Mouse (Mus musculus) neural tube, embryonic 15.5 days (tissue): ENCODE data around the gene Frem1. TPM values are rescaled to one million over a fixed set of nuclear protein-coding genes. Genes with fewer than 3 reads are reported as not detected.

Experiments
- ATAC-seq: fragments of 200-750 bp; cut with Nextera tagmentation; 2 replicates; pipeline ENCODE4 v1.8.0; 2017; ENCODE audit warnings: mild to moderate bottlenecking, moderate TSS enrichment, moderate library complexity; ENCODE audit not compliant: low FRiP score
- H3K27ac ChIP-seq: fragments of 300-500 bp; sonication (generic); replicated peaks from 2 replicates; pipeline ENCODE4 v1.5.1; 2015; ENCODE audit warnings: mild to moderate bottlenecking, inconsistent platforms
- H3K27me3 ChIP-seq: fragments of 300-500 bp; sonication (generic); replicated peaks from 2 replicates; pipeline ENCODE4 v1.6.1; 2015; ENCODE audit warnings: inconsistent platforms
- H3K36me3 ChIP-seq: fragments of 300-500 bp; sonication (generic); 2 replicates; pipeline ENCODE4 v1.6.1; 2015; ENCODE audit warnings: inconsistent platforms
- H3K4me1 ChIP-seq: fragments of 300-500 bp; sonication (generic); 2 replicates; pipeline ENCODE4 v1.6.1; 2015; ENCODE audit warnings: inconsistent platforms
- H3K4me2 ChIP-seq: fragments of 300-500 bp; sonication (generic); 2 replicates; pipeline ENCODE4 v1.6.1; 2015; ENCODE audit warnings: inconsistent platforms, mild to moderate bottlenecking, moderate library complexity
- H3K4me3 ChIP-seq: fragments of 300-500 bp; sonication (generic); replicated peaks from 2 replicates; pipeline ENCODE4 v1.5.1; 2015; ENCODE audit warnings: mild to moderate bottlenecking, inconsistent platforms
- H3K9ac ChIP-seq: fragments of 300-500 bp; sonication (generic); replicated peaks from 2 replicates; pipeline ENCODE4 v1.6.1; 2015; ENCODE audit warnings: mild to moderate bottlenecking, inconsistent platforms
- H3K9me3 ChIP-seq: fragments of 300-500 bp; sonication (generic); replicated peaks from 2 replicates; pipeline ENCODE4 v1.6.1; 2016; ENCODE audit warnings: inconsistent platforms
- WGBS: fragments of 180-500 bp; shearing (Covaris S2); methylation state at CpG from one replicate; pipeline ENCODE4 v1.1.7; 2015; ENCODE audit warnings: mixed read lengths; 5-methylcytosine and 5-hydroxymethylcytosine counted together
- polyA plus RNA-seq: library from polyadenylated mRNA; unstranded; fragments of >200 nt; fragmentation: Nextera tagmentation; extraction: Ambion mirVana; gene quantifications from 2 replicates; pipeline ENCODE4 v1.2.1, GENCODE M21; 2015

Gene Frem1
- polyA plus RNA-seq = 1.4 and 2.2 TPM in 2 replicates

DNA sequence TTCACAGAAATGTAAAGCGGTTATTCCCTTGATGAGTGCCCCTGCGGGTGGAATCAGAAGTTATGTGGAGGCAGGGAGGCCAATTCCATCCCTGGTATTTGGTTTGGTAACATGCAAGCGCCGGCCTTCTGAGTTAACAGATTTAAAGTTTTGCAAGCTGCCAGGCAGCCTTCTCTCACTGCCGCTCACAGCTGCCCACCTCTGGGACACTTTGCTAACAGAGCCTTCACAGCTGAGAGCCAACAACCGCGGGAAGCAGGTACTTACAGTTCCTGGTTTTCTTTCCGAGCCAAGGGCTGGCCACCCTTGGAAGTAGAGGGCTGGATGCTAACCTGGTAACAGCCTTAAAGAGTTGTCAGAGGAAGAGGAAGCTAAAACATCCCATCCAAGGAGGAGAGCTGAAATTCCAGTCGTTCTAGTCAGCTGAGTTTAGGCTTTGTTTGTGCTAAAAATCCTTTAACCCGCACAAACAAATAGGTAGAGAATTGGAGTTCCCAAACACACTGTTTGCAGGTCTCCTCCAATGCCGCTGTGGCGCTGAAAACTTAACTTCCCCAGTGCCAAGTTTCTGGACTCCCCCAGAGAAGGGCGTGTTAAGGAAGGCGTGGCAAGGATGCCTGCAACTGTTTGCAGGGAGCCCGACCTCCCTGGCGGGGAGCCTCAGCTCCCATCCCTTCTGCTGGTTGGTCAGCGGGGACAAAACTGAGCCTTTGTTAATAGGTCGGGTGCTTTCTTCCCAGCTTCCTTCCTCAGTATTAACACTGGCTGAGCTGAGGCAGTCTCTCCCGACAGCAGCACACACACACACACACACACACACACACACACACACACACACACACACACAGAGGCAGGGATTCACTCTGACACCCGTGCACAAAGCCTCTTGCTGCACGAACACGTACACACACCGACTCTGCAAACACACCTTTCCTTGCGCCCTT is at the start of gene Frem1:
Frem1 (minus strand) TSS at position 706 of the 944 bp plus-strand sequence.
- Histone ChIP-seq H3K4me3 (peak within 1 kb of the TSS; percentile 33), H3K27me3 (peaks cover 16% of the 10 kb centered on the region; the same call in 1 of the 2 replicates), H3K36me3 (no peaks in the 10 kb centered on the region), H3K9ac (peak within 1 kb of the TSS; percentile 23; the same call in 1 of the 2 replicates), H3K4me2 (peak within 1 kb of the TSS; percentile 55), H3K4me1 (peaks cover 18% of the 10 kb centered on the region), H3K27ac (peak within 1 kb of the TSS; percentile 24), H3K9me3 (no peaks in the 10 kb centered on the region)
- ATAC-seq = peak; percentile 62
- 3% methylated on average over 24 of the region's 24 CpGs for WGBS

DNA sequence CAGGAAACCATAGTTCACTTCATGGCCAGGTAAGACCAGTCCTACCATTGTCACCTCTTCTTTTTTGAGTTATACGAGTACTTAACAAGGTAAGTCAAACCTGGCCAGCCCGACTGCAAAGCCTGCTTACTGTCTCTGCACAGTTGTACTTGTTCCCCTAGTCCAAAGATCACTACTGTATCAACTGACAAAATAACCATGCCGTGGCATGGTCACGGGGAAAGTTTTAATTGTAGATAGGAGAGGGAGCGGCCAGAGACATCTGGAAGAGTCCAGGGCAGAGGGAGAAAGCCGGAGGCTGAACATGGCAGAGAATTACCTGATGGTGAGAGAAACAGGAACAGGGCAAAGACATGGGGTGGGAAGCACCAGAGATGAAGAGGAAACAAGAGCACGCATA is 46.9 kb upstream of the Frem1 start:
- no peaks in the 10 kb centered on the region for H3K36me3 ChIP-seq
- no peaks in the 10 kb centered on the region for H3K9me3 ChIP-seq
- H3K27ac ChIP-seq = no peak overlapping the region
- no peaks in the 10 kb centered on the region for H3K27me3 ChIP-seq
- no peak for ATAC-seq
- no peak overlapping the region for H3K4me3 ChIP-seq
- H3K9ac ChIP-seq = no peak overlapping the region
- no peaks in the 10 kb centered on the region for H3K4me1 ChIP-seq
- no peak overlapping the region for H3K4me2 ChIP-seq
- WGBS = 89% methylated on average over 7 of the region's 7 CpGs

DNA sequence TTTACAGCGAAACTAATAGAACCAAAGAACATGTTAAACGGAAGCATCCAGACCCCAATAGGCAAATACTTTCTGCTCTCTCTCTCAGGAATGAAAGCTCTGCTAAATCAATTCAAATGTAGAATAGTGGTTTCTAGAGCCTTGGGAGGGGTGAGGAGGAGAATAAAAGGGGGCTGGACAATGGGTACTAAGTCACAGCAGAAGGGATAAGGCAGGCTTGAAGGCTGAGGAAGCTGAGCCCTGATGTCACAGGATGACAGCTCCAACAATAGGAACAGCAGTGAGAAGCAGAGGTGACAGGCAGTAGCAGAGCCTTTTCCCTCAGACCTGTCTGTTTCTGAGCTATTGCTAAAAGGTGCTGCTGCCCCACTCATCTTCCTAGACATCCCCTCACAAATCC is 41.8 kb upstream of the Frem1 start:
- H3K9ac ChIP-seq = no peak overlapping the region
- WGBS = 46% methylated on average over 2 of the region's 2 CpGs

DNA sequence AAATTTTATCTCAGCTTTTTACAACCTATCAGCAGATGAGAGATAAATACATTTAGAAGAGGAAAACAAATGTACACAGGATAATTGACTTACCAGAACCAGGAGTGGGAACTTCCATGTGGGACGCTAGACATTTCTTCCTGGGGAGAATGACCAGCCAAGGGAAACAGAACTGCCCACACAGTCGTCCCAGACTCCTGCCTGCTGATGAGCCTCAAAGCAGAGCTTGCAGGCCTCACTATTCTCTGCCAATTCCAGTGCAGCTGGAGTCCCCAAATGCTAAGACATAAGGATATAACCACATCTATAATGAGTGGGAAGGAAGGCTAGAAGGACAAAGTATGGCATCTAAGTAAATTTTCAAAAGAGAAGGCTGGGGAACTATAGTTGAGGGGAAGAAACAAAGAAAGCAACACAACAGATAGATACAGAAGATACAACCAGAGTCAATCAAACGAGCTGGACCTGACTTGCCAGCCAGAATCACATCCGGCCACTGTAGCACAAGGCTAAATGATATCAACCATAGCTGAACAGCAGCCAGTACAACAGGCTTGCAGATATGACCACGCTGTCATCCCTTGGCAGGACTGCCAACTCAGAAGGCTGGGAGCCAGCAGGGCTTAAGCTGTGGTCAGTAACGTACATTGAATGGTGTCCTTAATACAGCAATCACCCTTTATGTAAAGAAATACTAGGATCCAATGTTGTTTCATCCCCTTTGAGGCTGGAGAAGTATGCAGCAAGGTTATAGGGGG is 38.7 kb upstream of the Frem1 start:
- Histone ChIP-seq H3K4me3 (no peak overlapping the region), H3K27ac (no peak overlapping the region), H3K4me2 (no peak overlapping the region), H3K27me3 (no peaks in the 10 kb centered on the region), H3K4me1 (no peaks in the 10 kb centered on the region), H3K9ac (no peak overlapping the region), H3K9me3 (no peaks in the 10 kb centered on the region), H3K36me3 (no peaks in the 10 kb centered on the region)
- ATAC-seq = no peak
- WGBS = 74% methylated on average over 6 of the region's 6 CpGs

More for the DNA sequence above, 41.8 kb upstream of the Frem1 start:
- no peak overlapping the region for H3K27ac ChIP-seq
- ATAC-seq = no peak
- H3K4me2 ChIP-seq = no peak overlapping the region
- no peaks in the 10 kb centered on the region for H3K9me3 ChIP-seq
- H3K36me3 ChIP-seq = no peaks in the 10 kb centered on the region
- H3K4me1 ChIP-seq = no peaks in the 10 kb centered on the region
- H3K4me3 ChIP-seq = no peak overlapping the region
- no peaks in the 10 kb centered on the region for H3K27me3 ChIP-seq

DNA sequence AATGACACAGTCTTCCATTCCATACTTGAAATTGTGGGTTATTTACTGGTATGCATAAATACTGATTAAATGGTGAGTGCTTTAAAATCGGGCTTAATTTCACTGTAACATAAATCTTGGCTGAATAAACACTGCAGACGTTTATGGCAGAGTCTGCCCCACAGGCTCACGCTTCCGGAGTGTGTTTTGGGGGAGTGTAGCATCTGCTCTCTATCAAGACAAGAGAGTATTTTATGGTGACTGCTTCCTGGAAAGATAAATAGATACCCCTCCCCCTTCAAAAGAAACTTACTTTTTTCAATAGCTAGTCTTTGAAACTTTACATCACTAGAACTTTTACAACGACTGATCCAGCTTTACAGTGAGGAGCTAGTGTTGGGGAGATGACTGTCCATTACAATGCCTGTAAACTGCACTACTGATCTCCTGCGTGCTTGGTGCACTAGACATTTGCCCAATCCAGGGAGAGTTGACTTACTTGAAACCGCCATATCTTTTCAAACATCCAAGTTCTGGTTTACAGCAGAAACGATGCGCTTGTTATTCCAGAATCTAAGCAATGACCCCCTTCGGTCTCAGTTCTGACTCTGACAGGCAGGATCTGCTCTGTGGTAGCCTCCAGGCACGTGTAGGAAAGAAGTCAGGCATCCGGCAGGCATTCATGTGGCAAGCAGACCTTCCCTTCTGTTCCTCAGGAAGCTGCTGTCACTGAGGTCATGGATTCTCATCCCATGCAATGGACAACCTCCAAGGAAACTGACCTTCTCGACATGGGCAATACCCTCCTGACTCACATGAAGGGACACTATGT is 28.4 kb upstream of the Frem1 start:
- Histone ChIP-seq H3K27ac (no peak overlapping the region), H3K36me3 (no peaks in the 10 kb centered on the region), H3K9ac (no peak overlapping the region), H3K4me1 (0 out of 2 replicates have a peak, but pooled peaks cover 4% of the 10 kb centered on the region), H3K4me2 (no peak overlapping the region), H3K9me3 (no peaks in the 10 kb centered on the region), H3K4me3 (no peak overlapping the region), H3K27me3 (no peaks in the 10 kb centered on the region)
- WGBS = 36% methylated on average over 13 of the region's 13 CpGs
- no peak; the same call in 1 of the 2 replicates for ATAC-seq

DNA sequence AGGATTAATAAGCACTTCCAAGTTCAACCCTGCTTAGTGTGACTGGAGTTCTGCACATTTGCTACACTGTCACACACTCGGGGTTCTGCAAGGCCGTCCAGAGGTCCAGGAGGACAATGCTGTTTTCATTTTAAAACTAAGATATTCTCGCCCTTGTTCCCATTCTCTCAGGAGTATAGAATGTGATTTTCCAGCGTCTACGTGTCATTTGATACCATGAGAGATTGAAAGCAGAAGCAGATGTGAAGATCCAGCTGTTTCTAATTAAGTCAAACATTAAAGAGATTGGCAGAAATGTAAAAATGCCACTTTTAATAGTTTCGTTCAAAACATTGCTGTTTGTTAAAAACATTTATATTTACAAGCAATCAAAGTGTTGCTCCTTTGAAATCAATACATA is 12.1 kb upstream of the Frem1 start:
- H3K4me1 ChIP-seq = no peaks in the 10 kb centered on the region
- ATAC-seq = no peak
- no peak overlapping the region for H3K9ac ChIP-seq

DNA sequence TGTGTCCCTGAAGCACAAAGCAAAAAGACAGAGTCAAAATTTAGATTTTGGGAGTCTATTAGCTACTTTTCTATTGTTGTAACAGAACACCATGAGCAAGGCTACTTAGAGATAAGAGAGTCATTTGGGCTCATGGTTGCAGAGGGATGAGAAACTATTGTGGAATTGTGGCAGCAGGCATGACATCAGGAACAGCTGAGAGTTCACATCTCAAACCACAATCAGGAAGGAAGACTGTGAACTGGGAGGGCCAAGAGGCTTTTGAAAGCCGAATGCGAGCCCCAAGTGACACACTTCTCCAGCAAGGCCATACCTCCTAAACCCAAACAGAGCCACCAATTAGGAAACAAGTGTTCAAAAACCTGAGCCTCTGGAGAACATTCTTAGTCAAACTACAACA is 9.4 kb upstream of the Frem1 start:
- H3K4me3 ChIP-seq = no peak overlapping the region
- H3K9me3 ChIP-seq = no peaks in the 10 kb centered on the region
- H3K4me2 ChIP-seq = no peak overlapping the region
- no peaks in the 10 kb centered on the region for H3K36me3 ChIP-seq
- no peaks in the 10 kb centered on the region for H3K4me1 ChIP-seq
- no peak for ATAC-seq
- no peak overlapping the region for H3K9ac ChIP-seq
- H3K27ac ChIP-seq = no peak overlapping the region
- 93% methylated on average over 2 of the region's 2 CpGs for WGBS
- H3K27me3 ChIP-seq = no peaks in the 10 kb centered on the region

More for the DNA sequence above, 12.1 kb upstream of the Frem1 start:
- WGBS = 64% methylated on average over 6 of the region's 6 CpGs
- Histone ChIP-seq H3K9me3 (no peaks in the 10 kb centered on the region), H3K27me3 (no peaks in the 10 kb centered on the region), H3K27ac (no peak overlapping the region), H3K4me3 (no peak overlapping the region), H3K4me2 (no peak overlapping the region), H3K36me3 (no peaks in the 10 kb centered on the region)

DNA sequence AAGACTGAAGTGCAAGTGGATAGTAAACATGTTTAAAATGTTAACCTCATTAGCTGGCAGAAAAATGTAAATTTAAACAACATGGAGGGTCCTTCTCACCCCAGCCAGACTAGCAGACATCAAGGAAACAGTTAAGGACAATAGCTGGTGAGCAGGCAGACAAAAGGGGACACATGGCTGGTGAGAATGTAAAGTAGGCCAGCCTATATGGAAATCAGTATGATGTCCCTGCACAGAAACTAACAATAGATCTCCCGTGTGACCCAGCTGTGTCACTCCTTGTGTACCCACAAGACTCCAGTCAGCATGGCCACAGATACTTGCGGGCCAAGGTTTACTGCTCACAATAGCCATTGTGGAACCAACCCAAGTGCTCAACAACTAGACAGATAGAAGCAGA is 6.5 kb upstream of the Frem1 start:
- no peak overlapping the region for H3K4me2 ChIP-seq
- H3K4me1 ChIP-seq = no peaks in the 10 kb centered on the region
- no peak overlapping the region for H3K4me3 ChIP-seq
- 13% methylated on average over 2 of the region's 2 CpGs for WGBS
- no peak for ATAC-seq
- no peak overlapping the region for H3K27ac ChIP-seq
- no peak overlapping the region for H3K9ac ChIP-seq
- no peaks in the 10 kb centered on the region for H3K36me3 ChIP-seq
- H3K9me3 ChIP-seq = no peaks in the 10 kb centered on the region
- H3K27me3 ChIP-seq = no peaks in the 10 kb centered on the region

DNA sequence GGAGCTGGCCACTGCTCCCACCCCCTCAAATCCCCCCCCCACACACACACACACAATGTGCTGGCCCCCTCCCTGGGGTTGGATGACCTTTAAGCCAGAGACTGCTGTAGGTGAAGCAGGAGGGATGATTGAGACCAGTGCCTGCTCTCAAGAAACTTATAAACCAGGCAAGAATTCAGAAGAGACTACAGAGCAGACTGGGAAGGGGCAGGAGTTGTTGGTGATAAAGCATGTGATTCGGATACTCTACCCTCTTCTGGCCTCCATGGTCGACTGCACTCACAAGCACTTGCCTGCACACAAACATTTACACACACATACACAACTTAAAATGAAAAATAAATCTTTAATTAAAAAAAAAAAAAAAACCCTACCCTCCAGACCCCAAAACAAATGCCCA is 6.0 kb upstream of the Frem1 start:
- H3K36me3 ChIP-seq = no peaks in the 10 kb centered on the region
- H3K27ac ChIP-seq = no peak overlapping the region
- 37% methylated on average over 2 of the region's 2 CpGs for WGBS

DNA sequence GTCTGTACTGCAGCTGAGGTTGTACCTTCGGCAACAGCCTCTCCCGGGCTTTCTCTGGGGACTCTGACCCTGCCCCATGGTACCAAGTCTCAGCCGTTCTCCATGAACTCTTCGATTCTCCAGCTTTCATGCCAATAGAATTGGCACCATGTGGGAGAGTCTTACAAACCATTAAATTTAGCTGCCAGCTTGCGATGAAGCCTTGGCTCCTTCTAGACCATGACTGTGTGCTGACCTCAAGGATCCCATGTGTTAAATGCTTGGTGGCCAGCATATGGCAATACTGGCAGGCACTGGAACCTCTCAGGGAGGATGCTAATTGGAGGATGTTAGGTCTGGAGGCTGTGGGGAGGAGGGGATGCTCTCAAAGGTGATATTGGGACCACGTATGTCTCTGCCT is 4.4 kb upstream of the Frem1 start:
- H3K4me3 ChIP-seq = no peak overlapping the region
- H3K36me3 ChIP-seq = no peaks in the 10 kb centered on the region
- H3K27ac ChIP-seq = no peak overlapping the region
- no peak overlapping the region for H3K4me2 ChIP-seq
- no peak overlapping the region for H3K9ac ChIP-seq
- peaks cover 8% of the 10 kb centered on the region; the same call in 1 of the 2 replicates for H3K27me3 ChIP-seq
- ATAC-seq = no peak
- WGBS = 95% methylated on average over 6 of the region's 6 CpGs
- peaks cover 7% of the 10 kb centered on the region for H3K4me1 ChIP-seq
- no peaks in the 10 kb centered on the region for H3K9me3 ChIP-seq

More for the DNA sequence above, 6.0 kb upstream of the Frem1 start:
- Histone ChIP-seq H3K9me3 (no peaks in the 10 kb centered on the region), H3K4me3 (no peak overlapping the region), H3K9ac (no peak overlapping the region), H3K4me1 (no peaks in the 10 kb centered on the region), H3K4me2 (no peak overlapping the region), H3K27me3 (peaks cover 1% of the 10 kb centered on the region; the same call in 1 of the 2 replicates)
- ATAC-seq = no peak

DNA sequence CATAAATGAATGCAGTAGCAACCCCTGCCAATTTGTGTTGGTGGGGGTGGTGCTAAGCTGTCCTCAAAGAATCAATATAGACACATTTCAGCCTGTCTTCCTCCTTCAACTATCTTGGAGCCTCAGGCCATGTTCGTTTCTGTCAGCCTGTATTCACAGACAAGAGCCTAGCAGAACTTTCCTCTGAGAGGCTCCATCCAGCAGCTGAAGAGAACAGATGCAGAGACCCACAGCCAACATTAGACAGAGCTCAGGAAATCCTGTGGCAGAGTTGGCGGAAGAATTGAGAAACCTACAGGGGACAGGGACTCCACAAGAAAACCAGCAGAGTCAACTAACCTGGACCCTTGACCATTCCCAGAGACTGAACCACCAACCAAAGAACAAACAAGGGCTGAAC is 3.3 kb upstream of the Frem1 start:
- peaks cover 11% of the 10 kb centered on the region; the same call in 1 of the 2 replicates for H3K27me3 ChIP-seq
- 83% methylated on average over 2 of the region's 2 CpGs for WGBS
- H3K9me3 ChIP-seq = no peaks in the 10 kb centered on the region
- H3K4me3 ChIP-seq = no peak overlapping the region
- H3K9ac ChIP-seq = no peak overlapping the region
- no peaks in the 10 kb centered on the region for H3K36me3 ChIP-seq
- ATAC-seq = no peak
- no peak overlapping the region for H3K4me2 ChIP-seq
- H3K27ac ChIP-seq = no peak overlapping the region
- H3K4me1 ChIP-seq = peaks cover 14% of the 10 kb centered on the region
